Mouse (Mus musculus): ENCODE measurements around the gene Thsd7b.

DNA sequence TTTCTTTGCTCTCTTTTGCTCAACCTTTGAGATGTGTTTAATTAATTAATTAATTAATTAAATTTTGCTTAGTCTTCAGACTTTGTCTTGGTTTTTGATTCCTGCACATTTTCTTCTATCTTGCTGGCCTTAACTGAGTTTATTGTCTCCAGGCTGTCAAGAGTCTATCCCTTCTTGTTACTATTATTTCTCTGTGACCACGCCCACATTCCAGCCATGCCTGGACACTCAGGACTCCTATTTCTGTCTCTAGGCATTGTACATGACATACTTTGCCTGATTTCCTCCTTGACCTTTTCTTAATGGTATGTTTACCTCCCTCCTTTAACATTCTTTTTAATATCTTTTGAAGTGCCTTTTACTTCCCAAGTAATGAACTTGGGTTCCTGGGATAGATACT lies 267.6 kb downstream of the Thsd7b start:
- TF ChIP-seq GATA1 (IDR thresholded peaks at IDR 0.05; ENCODE audit: borderline replicate concordance, low read length) (no peak), FLI1 (IDR thresholded peaks at IDR 0.05; ENCODE audit: low read length) (no peak)
